Mouse (Mus musculus) embryonic facial prominence, embryonic 12.5 days (tissue): Measurements from ENCODE around the gene Nhsl1. TPM values are rescaled to one million over a fixed set of nuclear protein-coding genes. Genes with fewer than 3 reads are reported as not detected.

ENCODE experiments used
- ATAC-seq: fragments of 200-750 bp; cut with Nextera tagmentation; 2 replicates; pipeline ENCODE4 v1.8.0; 2017; ENCODE audit not compliant: insufficient number of reproducible peaks, insufficient read depth, low FRiP score, low TSS enrichment
- H3K27ac ChIP-seq: fragments of 300-500 bp; sonication (generic); 2 replicates; pipeline ENCODE4 v1.5.1; 2016; ENCODE audit warnings: mild to moderate bottlenecking
- H3K27me3 ChIP-seq: fragments of 300-500 bp; sonication (generic); 2 replicates; pipeline ENCODE4 v1.6.1; 2016; ENCODE audit warnings: mild to moderate bottlenecking, moderate library complexity
- H3K36me3 ChIP-seq: fragments of 300-500 bp; sonication (generic); 2 replicates; pipeline ENCODE4 v1.6.1; 2016; ENCODE audit warnings: mild to moderate bottlenecking
- H3K4me1 ChIP-seq: fragments of 300-500 bp; sonication (generic); 2 replicates; pipeline ENCODE4 v1.6.1; 2016
- H3K4me2 ChIP-seq: fragments of 300-500 bp; sonication (generic); replicated peaks from 2 replicates; pipeline ENCODE4 v1.6.1; 2016; ENCODE audit warnings: mild to moderate bottlenecking, moderate library complexity
- H3K4me3 ChIP-seq: fragments of 300-500 bp; sonication (generic); 2 replicates; pipeline ENCODE4 v1.5.1; 2016; ENCODE audit warnings: mild to moderate bottlenecking
- H3K9ac ChIP-seq: fragments of 300-500 bp; sonication (generic); 2 replicates; pipeline ENCODE4 v1.6.1; 2016; ENCODE audit warnings: mild to moderate bottlenecking, moderate library complexity
- H3K9me3 ChIP-seq: fragments of 300-500 bp; sonication (generic); 2 replicates; pipeline ENCODE4 v1.6.1; 2016; ENCODE audit warnings: mild to moderate bottlenecking, moderate library complexity
- WGBS: fragments of 180-500 bp; shearing (Covaris S2); methylation state at CpG from one replicate; pipeline ENCODE4 v1.1.7; 2016; 5-methylcytosine and 5-hydroxymethylcytosine counted together
- polyA plus RNA-seq: library from polyadenylated mRNA; unstranded; fragments of >200 nt; fragmentation: Nextera tagmentation; extraction: Ambion mirVana; gene quantifications from 2 replicates; pipeline ENCODE4 v1.2.1, GENCODE M21; 2016

The Nhsl1 gene
- 10.2 and 10.6 TPM in 2 replicates for polyA plus RNA-seq

DNA sequence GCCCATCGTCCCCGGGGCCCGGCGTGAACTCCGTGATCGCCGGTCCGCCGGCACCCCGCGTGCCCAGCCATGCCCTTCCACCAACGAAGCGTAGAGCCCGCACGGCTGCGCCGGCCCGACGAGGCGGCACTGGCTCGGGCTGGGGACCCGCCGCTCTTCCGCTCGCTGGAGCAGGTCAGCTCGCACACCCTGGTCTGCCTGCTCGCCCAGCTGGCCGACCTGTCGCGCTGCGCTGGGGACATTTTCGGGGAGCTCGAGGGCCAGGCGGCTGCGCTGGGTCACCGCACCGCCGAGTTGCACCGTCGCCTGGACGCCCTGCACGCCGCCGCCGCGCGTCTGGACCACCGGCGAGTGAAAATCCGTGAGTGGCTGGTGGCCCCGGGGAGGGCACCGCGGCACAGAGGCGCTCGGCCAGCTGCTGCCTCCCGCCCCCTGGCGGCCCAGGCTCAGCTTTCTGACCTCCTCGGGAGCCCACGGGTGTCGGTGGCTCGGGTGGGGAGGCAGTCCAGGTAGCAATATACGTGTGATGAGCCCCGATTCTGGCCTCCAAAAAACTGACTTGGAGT is at the start of gene Nhsl1:
Gene Nhsl1 (plus strand): TSS at position 70 of the 566 bp plus-strand sequence.
- under 1% methylated on average over 63 of the region's 63 CpGs for WGBS
- Histone ChIP-seq H3K4me3 (peak within 1 kb of the TSS; percentile 72), H3K27me3 (no peaks in the 10 kb centered on the region)

DNA sequence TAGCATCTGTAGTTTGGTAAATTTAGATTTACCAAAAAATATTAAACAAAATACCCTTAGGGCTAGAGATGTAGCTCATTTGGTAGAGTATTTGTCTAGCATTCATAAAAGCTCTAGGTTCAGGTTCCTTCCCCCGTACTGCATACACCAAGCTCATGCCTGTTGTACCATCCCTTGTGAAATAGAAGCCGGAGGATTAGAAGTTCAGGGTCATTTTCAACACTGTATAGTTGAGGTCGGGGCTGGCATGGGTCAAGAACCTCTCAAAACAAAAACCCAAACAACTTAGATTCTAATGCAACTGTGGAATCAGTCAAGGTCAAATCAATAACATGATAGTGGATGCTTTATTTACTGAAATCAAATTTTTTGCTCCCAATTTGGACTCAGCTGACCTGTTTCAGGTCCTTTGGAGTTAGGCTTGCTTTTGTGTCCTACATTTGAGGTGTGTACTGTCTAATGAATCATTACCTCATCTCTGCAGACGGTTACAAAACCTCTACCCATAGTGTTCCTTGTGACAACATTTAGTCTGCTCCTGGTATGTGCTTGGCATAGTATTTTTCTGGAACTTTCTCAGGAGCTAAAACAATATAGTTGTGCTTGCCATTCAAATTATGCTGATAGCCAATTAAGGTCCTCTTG is 42.6 kb upstream of the Nhsl1 start:
- Histone ChIP-seq H3K4me2 (no peak overlapping the region), H3K4me3 (no peak overlapping the region), H3K9me3 (no peaks in the 10 kb centered on the region), H3K4me1 (no peaks in the 10 kb centered on the region), H3K27me3 (no peaks in the 10 kb centered on the region), H3K36me3 (no peaks in the 10 kb centered on the region), H3K27ac (no peak overlapping the region), H3K9ac (no peak overlapping the region)
- 86% methylated on average over 4 of the region's 4 CpGs for WGBS
- no peak for ATAC-seq

More for the DNA sequence above, at the start of gene Nhsl1:
- peak within 1 kb of the TSS; percentile 87 for H3K9ac ChIP-seq
- H3K36me3 ChIP-seq: no peaks in the 10 kb centered on the region
- peak within 1 kb of the TSS; percentile 62 for H3K27ac ChIP-seq
- ATAC-seq: peak; percentile 86
- no peaks in the 10 kb centered on the region for H3K9me3 ChIP-seq
- peak within 1 kb of the TSS; percentile 81 for H3K4me2 ChIP-seq
- 0 out of 2 replicates have a peak, but pooled peaks cover 3% of the 10 kb centered on the region for H3K4me1 ChIP-seq

DNA sequence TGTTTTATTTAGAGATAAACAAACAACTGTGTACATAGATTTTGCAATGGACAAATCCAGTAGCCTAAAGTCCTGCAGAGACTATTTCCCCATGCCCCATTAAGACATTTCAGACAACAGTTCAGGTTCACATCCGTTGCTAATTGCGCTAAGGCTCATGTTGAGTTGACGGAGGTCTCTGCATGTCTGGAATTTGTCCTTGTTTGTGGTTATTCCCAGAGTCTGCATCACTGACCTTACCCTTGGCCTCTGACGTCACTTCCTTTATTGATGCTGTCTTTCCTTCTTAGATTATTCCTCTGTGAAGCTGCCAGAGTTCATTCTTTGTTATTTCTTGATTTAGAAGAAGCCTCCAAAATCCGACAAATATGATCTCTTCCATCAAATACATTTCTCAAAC is 34.8 kb upstream of the Nhsl1 start:
- H3K4me3 ChIP-seq: no peak overlapping the region
- H3K9me3 ChIP-seq: no peaks in the 10 kb centered on the region
- no peak for ATAC-seq
- no peaks in the 10 kb centered on the region for H3K27me3 ChIP-seq
- H3K27ac ChIP-seq: no peak overlapping the region
- H3K36me3 ChIP-seq: no peaks in the 10 kb centered on the region
- no peak overlapping the region for H3K4me2 ChIP-seq
- H3K9ac ChIP-seq: no peak overlapping the region
- H3K4me1 ChIP-seq: no peaks in the 10 kb centered on the region
- 85% methylated on average over 5 of the region's 5 CpGs for WGBS

DNA sequence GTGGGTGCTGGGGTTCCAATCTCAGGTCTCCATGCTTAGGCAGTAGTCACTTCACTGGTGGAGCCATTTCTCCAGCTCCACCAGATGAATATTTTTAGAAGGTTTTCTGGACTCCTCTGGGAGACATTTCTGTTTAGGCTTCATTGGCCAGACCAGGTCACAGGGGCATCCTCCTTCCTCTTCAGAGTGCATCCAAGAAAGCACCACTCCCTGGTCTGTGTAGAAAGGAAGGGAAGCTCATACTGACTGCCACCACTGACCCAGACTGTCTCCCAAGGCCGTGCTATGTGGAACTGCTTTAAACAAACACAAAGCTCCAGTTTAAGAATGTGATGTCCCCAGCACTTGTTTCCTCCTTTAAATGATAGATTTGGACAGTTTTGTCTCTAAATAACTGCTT is 29.3 kb upstream of the Nhsl1 start:
- Histone ChIP-seq H3K27me3 (no peaks in the 10 kb centered on the region), H3K4me2 (no peak overlapping the region), H3K4me1 (no peaks in the 10 kb centered on the region), H3K27ac (no peak overlapping the region), H3K9ac (no peak overlapping the region), H3K9me3 (no peaks in the 10 kb centered on the region), H3K4me3 (no peak overlapping the region), H3K36me3 (no peaks in the 10 kb centered on the region)
- WGBS: 56% methylated on average over 1 of the region's 1 CpGs
- no peak for ATAC-seq

DNA sequence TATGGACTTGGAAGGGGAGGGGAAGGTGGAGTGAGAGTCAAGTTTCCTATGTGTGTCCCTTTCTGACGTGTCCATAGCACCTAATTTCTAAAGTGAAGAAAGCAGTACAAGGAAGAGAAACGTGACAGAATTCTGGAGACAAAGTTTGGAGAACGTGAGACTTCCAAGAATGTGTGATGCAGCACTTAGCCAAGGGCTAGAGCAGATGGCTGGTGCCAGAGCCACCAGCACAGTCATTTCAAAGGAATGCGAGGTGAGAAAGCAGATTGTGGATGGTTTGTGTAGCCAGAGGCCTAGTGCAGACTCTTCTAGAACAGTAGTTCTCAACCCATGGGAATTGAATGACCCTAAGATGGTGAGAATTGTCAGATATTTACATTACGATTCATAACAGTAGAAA is 13.7 kb upstream of the Nhsl1 start:
- H3K4me3 ChIP-seq: no peak overlapping the region
- H3K27ac ChIP-seq: no peak overlapping the region
- no peak overlapping the region for H3K4me2 ChIP-seq
- no peak for ATAC-seq
- H3K4me1 ChIP-seq: no peaks in the 10 kb centered on the region
- H3K9me3 ChIP-seq: no peaks in the 10 kb centered on the region
- no peaks in the 10 kb centered on the region for H3K36me3 ChIP-seq
- H3K9ac ChIP-seq: no peak overlapping the region
- no peaks in the 10 kb centered on the region for H3K27me3 ChIP-seq
- 77% methylated on average over 5 of the region's 5 CpGs for WGBS

DNA sequence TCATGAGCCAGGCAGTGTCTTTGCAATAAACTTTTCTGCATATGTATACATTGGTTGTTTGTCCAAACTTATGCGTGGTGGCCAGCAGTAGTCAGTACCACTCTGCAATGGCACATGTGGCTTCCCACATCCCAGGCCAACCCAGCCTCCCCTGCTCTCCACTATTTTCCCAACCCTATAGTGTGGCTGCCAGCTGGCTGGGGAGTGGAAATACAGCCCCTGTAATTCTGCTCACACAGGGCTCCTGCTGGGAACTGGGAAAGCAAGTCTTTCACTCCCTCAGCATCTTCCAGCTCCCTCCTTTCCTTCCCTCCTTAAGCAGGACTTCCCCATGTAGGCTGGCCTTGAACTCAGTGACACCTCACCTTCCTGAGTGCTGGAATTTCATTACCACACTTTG is 3.7 kb upstream of the Nhsl1 start:
- H3K9me3 ChIP-seq: no peaks in the 10 kb centered on the region
- no peaks in the 10 kb centered on the region for H3K27me3 ChIP-seq
- no peak overlapping the region for H3K4me2 ChIP-seq
- H3K27ac ChIP-seq: no peak overlapping the region
- no peak overlapping the region for H3K4me3 ChIP-seq
- no peak overlapping the region for H3K9ac ChIP-seq
- WGBS: 94% methylated on average over 1 of the region's 1 CpGs
- no peaks in the 10 kb centered on the region for H3K36me3 ChIP-seq
- H3K4me1 ChIP-seq: no peaks in the 10 kb centered on the region
- no peak for ATAC-seq

DNA sequence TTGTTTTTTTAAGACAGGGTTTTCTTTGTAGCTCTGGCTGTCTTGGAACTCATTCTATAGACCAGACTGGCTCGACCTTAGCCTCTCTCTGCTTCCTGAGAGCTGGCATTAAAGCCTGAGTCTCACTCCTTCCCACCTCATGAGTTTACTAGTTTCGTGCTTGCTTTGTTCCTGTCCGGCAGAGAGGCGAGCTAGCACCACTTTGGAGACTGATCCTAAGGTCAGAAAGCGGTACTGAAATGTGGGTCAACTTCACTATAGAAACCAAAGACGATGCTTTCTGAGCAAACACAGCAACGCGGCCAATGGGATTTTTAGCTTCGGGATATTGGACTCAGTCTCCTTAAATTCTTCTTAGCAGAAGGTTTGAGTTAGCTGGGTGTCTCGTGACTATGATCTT is 1.3 kb upstream of the Nhsl1 start:
- no peaks in the 10 kb centered on the region for H3K9me3 ChIP-seq
- ATAC-seq: no peak
- no peak overlapping the region for H3K27ac ChIP-seq
- H3K4me2 ChIP-seq: peak overlapping the region; percentile 81
- no peaks in the 10 kb centered on the region for H3K36me3 ChIP-seq
- H3K27me3 ChIP-seq: no peaks in the 10 kb centered on the region
- H3K9ac ChIP-seq: 0 out of 2 replicates have a peak overlapping the region, but pooled peaks have one; percentile 87
- H3K4me1 ChIP-seq: 0 out of 2 replicates have a peak, but pooled peaks cover 3% of the 10 kb centered on the region
- WGBS: 26% methylated on average over 10 of the region's 10 CpGs
- peak overlapping the region; percentile 72; the same call in 1 of the 2 replicates for H3K4me3 ChIP-seq

DNA sequence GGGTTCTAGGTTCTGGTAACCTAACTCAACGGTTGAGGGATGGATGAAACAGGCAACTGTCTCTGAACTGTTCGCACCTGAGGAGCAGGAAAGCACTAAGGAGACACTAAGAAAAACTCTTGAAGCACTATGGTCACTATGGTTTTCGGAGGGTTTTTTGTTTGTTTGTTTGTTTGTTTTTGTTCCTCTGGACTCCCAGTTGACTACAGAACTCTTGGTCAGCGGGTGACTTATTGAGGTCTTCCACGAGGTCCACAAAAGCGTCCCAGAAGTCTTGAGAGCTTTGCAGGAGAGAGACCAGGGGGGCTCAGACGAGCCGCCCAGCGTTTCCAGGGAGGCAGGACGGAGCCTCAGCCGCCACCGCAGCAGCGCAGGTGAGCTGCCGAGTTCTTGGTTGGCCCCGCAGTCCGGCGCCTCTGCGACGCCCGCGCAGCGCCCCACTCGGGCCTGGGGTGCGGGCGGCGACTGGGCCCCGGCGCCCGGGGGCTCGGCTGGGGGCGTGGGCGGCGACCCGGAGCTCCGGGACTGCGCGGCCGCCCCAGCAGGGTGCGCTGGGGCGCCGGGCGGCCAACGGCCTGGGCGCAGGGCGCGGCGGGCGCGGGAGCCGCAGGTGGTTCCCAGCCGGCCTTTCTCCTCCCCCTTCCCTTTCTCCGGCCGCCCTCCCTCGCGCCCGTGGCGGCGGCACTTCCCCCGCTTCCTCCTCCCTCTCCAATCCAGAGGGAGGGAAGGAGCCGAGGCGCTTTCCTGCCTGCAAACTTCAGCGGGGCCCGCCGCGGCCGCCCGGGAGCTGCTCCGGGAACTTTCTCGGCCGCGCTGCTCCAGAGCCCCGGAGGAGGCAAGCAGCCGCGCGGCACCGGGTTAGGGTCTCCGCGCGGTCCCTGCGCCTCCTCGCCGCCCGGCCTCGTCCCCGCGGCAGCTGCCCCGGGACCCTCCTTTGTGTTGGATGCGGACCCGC is 547 bp upstream of the Nhsl1 start:
- peak overlapping the region; percentile 81 for H3K4me2 ChIP-seq
- peak; percentile 83 for ATAC-seq
- no peaks in the 10 kb centered on the region for H3K36me3 ChIP-seq
- no peaks in the 10 kb centered on the region for H3K27me3 ChIP-seq
- H3K9me3 ChIP-seq: no peaks in the 10 kb centered on the region
- H3K4me3 ChIP-seq: peak overlapping the region; percentile 72
- peak overlapping the region; percentile 87 for H3K9ac ChIP-seq
- WGBS: under 1% methylated on average over 70 of the region's 89 CpGs
- peak overlapping the region; percentile 62 for H3K27ac ChIP-seq
- H3K4me1 ChIP-seq: 0 out of 2 replicates have a peak, but pooled peaks cover 3% of the 10 kb centered on the region

DNA sequence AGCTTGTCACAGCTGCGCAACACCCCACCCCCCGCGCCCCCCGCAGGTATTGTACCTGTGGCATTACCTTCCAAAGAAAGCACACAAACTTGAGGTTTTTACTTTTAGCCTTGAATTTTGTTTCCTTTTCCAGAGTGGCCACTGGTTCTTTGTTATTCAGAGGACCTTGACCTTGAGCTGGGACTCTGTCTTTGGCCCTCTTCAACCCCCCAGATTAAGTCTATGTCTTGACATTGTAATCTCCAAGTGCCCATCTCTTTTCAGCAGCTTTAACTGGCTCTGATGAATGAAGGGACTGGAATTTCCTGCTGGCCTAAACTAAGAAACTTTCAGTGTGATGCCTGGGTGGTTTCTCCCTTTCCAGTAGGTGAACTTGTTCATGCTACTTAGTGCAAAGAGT is 906 bp downstream of the Nhsl1 start:
- Histone ChIP-seq H3K36me3 (no peaks in the 10 kb centered on the region), H3K27me3 (no peaks in the 10 kb centered on the region), H3K27ac (no peak overlapping the region), H3K4me1 (0 out of 2 replicates have a peak, but pooled peaks cover 3% of the 10 kb centered on the region), H3K9me3 (no peaks in the 10 kb centered on the region), H3K4me3 (peak overlapping the region; percentile 72), H3K4me2 (peak overlapping the region; percentile 81), H3K9ac (no peak overlapping the region)
- no peak for ATAC-seq
- 23% methylated on average over 4 of the region's 4 CpGs for WGBS

DNA sequence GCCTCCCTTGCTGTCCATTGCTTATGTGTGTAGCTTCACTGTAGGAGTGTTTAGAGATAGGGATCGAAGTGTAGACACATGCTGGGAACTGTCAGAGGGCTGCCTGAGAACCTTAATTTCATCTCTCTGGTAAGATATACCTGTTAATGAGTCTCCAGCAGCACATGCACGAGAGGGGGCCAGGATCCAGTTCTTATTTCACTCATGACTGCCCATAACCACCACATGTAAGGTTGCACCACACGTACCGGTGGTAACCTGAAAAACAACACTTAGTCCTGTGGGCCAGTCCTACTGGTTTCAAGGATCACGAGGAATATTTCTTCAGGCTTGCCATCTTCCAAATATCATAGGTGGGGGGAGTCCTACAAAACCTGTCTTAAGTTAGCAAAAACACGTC is 3.1 kb downstream of the Nhsl1 start:
- H3K4me3 ChIP-seq: no peak overlapping the region

DNA sequence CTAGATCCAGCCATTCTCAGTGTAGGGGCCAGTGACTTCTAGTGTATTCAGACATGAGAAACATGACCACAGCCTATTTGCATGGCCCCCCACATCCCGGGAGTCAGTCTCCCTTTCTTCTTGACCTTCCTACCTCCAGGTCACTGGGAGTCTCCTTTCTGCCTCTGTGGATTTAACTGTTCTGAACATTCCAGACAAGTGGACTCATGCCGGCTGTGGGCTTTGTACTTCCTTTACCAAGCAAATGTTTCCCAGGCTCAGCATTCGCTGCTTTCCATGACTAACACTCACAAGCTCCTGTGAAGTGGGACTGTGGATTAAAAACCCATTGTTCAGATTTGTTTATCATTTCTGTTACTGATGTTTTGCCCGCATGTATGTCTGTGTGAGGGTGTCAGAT is 4.9 kb downstream of the Nhsl1 start:
- ATAC-seq: no peak
- Histone ChIP-seq H3K4me1 (peaks cover 5% of the 10 kb centered on the region; the same call in 1 of the 2 replicates), H3K4me2 (no peak overlapping the region), H3K9me3 (no peaks in the 10 kb centered on the region), H3K9ac (no peak overlapping the region), H3K36me3 (no peaks in the 10 kb centered on the region), H3K27me3 (no peaks in the 10 kb centered on the region), H3K4me3 (no peak overlapping the region), H3K27ac (no peak overlapping the region)
- WGBS: 41% methylated on average over 4 of the region's 4 CpGs

More for the DNA sequence above, 3.1 kb downstream of the Nhsl1 start:
- no peak overlapping the region for H3K4me2 ChIP-seq
- ATAC-seq: no peak
- H3K9ac ChIP-seq: no peak overlapping the region
- H3K36me3 ChIP-seq: no peaks in the 10 kb centered on the region
- no peak overlapping the region for H3K27ac ChIP-seq
- H3K9me3 ChIP-seq: no peaks in the 10 kb centered on the region
- 0 out of 2 replicates have a peak, but pooled peaks cover 3% of the 10 kb centered on the region for H3K4me1 ChIP-seq
- 86% methylated on average over 6 of the region's 6 CpGs for WGBS
- H3K27me3 ChIP-seq: no peaks in the 10 kb centered on the region
